Mouse (Mus musculus) ovary, adult 18-20 months (tissue): ENCODE measurements at regions not wholly inside any gene's neighbourhood (a gene's known extent, or its start where the extent isn't known, plus 50 kb on each side); places are given as distances from the start of the nearest gene placed in this dataset.

Experiments
- DNase-seq: peaks from one replicate; pipeline ENCODE4 v3.0.0; 2022; ENCODE audit warnings: low spot score, mixed read lengths

GRCm38 (mm10) chr2:28287210-28287860 is 94.5 kb downstream of the Olfm1 start:
- no peak for DNase-seq

DNA sequence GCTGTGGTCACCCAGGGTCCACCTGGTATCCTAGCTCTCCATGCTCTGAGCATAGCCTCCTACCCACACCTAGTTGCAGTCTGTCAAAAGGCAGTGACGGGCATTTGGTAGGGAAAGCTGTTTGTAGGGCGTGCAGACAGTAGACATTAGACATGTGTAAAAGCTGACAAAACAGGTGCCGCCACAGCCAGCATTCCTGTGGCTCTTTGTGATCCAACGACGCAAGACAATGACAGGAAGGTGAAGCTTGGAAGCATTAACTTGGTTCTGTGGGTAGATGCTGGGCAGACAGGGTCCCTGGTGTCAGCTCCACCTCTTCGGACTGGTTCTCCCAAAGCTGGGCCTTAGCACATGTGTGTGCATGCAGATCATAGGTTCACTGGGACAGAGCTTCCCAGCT is 96.5 kb downstream of the Olfm1 start:
- DNase-seq, result no peak

GRCm38 (mm10) chr2:28289860-28290471 is 97.2 kb downstream of the Olfm1 start:
- DNase-seq, result no peak

DNA sequence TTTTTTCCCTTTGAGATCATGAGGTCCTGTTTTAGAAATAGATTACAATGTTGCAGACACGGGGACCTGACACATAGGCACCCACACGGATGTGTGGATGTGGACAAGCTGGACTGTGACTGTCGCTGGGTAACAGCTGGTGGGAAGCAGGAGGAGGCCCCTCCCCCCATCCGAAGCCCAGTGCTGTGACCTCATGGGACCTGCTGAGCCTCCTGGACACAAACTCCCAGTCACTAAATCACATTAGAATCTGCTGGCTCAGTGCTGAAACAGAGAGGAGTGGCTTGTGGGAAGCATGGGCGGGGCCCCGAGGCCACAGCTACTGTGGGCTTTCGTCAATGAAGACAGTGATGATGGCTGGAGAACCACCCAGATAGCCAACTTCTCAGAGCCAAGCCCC is 101.7 kb downstream of the Olfm1 start:
- DNase-seq, result no peak

GRCm38 (mm10) chr2:28296183-28296582 is 103.4 kb downstream of the Olfm1 start:
- no peak for DNase-seq

- no peak for DNase-seq
Observed at GRCm38 (mm10) chr2:28298738-28299137, 105.9 kb downstream of the Olfm1 start.

DNA sequence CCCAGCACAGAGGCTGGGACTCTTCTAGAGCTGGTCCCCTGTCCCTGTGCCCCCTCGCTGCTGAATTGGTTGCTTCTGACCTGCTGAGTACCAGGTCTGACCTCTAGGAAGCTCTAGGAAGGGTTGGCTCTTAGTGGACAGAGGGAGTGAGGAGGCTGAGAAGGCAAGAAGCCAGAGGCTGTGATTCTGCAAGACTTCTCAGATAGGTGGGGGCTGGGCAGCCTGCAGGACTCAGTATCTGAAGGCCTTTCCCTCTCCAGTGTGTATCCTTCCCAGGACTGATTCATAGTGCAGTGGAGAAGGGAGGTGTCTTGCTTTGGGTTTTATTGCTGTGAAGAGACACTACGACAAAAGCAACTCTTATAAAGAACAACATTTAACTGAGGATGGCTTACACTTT is 106.6 kb downstream of the Olfm1 start:
- DNase-seq, result no peak

- DNase-seq, result no peak
Observed at GRCm38 (mm10) chr2:28301313-28301712, 108.5 kb downstream of the Olfm1 start.

DNA sequence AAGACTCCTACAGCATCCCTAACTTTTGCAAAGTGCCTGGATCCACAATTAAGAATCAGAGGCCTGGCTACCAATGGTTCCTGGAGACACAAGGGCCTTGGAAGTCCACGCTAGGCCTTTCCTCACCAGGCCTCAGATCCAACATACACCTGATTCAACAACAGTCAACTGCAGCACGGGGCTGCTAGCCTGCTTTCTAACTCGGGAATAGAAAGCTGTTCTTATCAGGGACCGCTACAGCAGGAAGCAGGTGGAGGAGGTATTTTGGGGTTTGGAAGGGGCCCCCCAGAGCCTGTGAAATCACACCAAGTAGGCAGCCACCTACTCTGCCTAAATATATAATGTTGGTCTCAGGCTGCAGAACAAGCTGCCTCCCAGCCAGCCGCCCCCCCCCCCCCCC is 111.1 kb downstream of the Olfm1 start:
- DNase-seq, result no peak

DNA sequence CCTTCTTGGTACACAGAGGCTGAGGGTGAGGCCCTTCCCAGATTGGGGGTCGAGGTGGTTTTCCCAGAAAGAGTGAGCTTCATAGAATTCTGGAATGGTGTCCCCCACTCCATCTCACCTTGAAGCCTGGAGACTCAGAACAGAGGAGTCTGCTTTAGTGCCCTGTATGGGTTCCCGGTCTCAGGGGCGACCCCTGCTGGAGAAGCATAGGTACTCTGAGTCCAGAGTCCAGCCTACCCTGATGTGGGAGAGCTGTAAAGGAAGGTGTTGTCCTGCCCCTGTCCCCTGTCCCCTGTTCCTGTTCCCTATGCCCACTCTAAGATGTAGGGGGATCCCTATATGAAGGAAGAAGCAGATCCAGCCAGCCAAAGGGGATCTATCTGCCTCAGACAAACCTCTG is 111.9 kb downstream of the Olfm1 start:
- no peak for DNase-seq

- DNase-seq, result no peak
Observed at GRCm38 (mm10) chr2:28309122-28309521, 116.3 kb downstream of the Olfm1 start.

- no peak for DNase-seq
Observed at GRCm38 (mm10) chr2:28312212-28312611, 119.4 kb downstream of the Olfm1 start.

DNA sequence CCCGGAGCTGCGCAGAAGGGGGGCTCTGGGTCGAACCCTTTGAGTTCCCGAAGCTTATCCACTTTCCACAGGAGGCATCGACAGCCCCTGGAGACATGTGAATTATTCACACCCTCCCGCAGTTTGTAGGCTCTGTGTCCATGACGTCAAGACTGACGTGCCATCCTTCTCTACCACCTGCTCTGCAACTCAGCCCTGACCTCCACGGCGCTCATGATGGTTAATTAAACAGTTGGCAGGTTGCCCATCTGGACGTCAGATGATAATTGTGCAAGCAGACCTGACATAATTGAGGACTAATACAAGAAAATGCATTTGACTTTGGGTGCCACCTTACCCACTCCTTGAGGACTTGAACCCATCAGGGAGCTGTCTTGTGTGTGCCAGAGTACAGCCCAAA is 121.1 kb upstream of the Ppp1r26 start:
- no peak for DNase-seq

DNA sequence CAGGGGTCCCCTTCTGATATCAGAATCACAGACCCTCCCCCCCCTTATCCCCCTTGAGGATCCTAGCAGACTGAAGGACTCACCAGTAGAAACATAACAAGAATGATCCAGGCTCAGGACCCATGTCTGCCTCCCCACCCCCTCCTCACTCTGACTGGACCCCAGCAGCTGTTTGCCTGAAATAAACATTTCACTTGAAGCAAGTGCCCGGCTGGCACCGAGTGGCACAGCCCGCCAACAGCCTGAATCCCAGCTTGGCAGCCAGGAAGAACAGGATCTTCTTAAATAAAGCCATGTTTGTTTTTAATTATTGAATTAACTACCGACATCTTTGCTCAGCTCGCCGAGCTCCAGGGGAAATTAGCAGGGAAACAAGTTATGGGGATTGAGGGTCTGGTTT is 120.5 kb upstream of the Ppp1r26 start:
- DNase-seq, result no peak

DNA sequence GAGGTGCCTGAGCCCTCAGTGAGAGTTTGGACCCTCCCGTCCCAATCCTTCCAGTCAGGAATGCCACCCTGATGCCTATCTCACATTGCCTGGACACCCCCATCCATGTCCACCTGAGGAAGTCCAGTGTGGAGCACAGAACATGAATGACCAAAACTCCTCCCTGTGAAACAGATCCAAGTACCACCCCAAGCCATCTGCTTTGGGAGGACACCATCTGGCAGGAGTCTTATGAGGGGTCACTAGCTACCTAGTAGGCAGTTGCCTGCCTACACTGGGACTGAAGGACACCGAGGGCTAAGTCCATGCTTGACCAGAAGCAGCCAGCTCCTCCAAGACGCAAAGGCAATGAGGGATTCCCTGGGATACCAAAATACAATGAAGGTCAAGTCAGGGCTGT is 119.9 kb upstream of the Ppp1r26 start:
- DNase-seq, result no peak

GRCm38 (mm10) chr2:28329130-28329529 is 117.5 kb upstream of the Ppp1r26 start:
- no peak for DNase-seq

- DNase-seq, result no peak
Observed at GRCm38 (mm10) chr2:28335141-28335789, 111.3 kb upstream of the Ppp1r26 start.

GRCm38 (mm10) chr2:28335810-28336209 is 110.8 kb upstream of the Ppp1r26 start:
- DNase-seq, result no peak

GRCm38 (mm10) chr2:28336349-28337309 is 110.0 kb upstream of the Ppp1r26 start:
- no peak for DNase-seq

- DNase-seq, result no peak
Observed at GRCm38 (mm10) chr2:28337561-28337960, 109.0 kb upstream of the Ppp1r26 start.

- no peak for DNase-seq
Observed at GRCm38 (mm10) chr2:28341304-28341703, 105.3 kb upstream of the Ppp1r26 start.

- no peak for DNase-seq
Observed at GRCm38 (mm10) chr2:28348453-28348852, 98.1 kb upstream of the Ppp1r26 start.
